Mouse (Mus musculus): Measurements from ENCODE around the gene Gm45711. TPM values are rescaled to one million over a fixed set of nuclear protein-coding genes. Genes with fewer than 3 reads are reported as not detected.

Gene Gm45711
- total and polyA plus RNA-seq, 3 experiments, result not detected

GRCm38 (mm10) chr8:104340233-104341105 lies 30.6 kb upstream of the Gm45711 start:
- no peak for DNase-seq (ENCODE audit: low spot score)
- Histone ChIP-seq H3K4me1 (ENCODE audit: insufficient read depth, low read depth, low read length) (peaks cover 11% of the 10 kb centered on the region), H3K9me3 (replicated peaks) (no peaks in the 10 kb centered on the region), H3K36me3 (replicated peaks) (no peaks in the 10 kb centered on the region), H3K4me3 (ENCODE audit: low read depth, low read length) (peak overlapping the region; percentile 52), H3K27me3 (ENCODE audit: insufficient read depth, low read length) (peaks cover 21% of the 10 kb centered on the region)
- no peak for TF ChIP-seq TAL1 (conservative IDR thresholded peaks at IDR 0.05; ENCODE audit: low read depth, low read length)
- ATAC-seq (ENCODE audit: extremely low read depth, insufficient number of reproducible peaks, low FRiP score, poor library complexity, severe bottlenecking), result no peak

GRCm38 (mm10) chr8:104339983-104340232 lies 30.0 kb upstream of the Gm45711 start:
- TF ChIP-seq CTCF (IDR thresholded peaks at IDR 0.05; ENCODE audit: low read depth, low read length) (no peak), POLR2AphosphoS5 (IDR thresholded peaks at IDR 0.05; ENCODE audit: insufficient replicate concordance, low read depth, low read length) (no peak), TAL1 (conservative IDR thresholded peaks at IDR 0.05; ENCODE audit: low read depth, low read length) (no peak), GATA1 (IDR thresholded peaks at IDR 0.05; ENCODE audit: borderline replicate concordance, low read length) (no peak), GATA2 (IDR thresholded peaks at IDR 0.05; ENCODE audit: borderline replicate concordance, low read depth, low read length) (no peak)
- ATAC-seq (ENCODE audit: extremely low read depth, insufficient number of reproducible peaks, low FRiP score, poor library complexity, severe bottlenecking) (no peak), DNase-seq (ENCODE audit: low spot score) (no peak)
- Histone ChIP-seq H3K36me3 (replicated peaks) (no peaks in the 10 kb centered on the region), H3K4me3 (ENCODE audit: low read depth, low read length) (peak overlapping the region; percentile 52; the same call in 1 of the 2 replicates), H3K4me1 (ENCODE audit: insufficient read depth, low read depth, low read length) (peaks cover 11% of the 10 kb centered on the region), H3K27me3 (ENCODE audit: insufficient read depth, low read length) (peaks cover 21% of the 10 kb centered on the region), H3K9me3 (replicated peaks) (no peaks in the 10 kb centered on the region)

GRCm38 (mm10) chr8:104339229-104339982 lies 29.5 kb upstream of the Gm45711 start, which contains the start of gene Cmtm3:
Cmtm3 (plus strand) TSS chr8:104339410.
- ATAC-seq (ENCODE audit: extremely low read depth, insufficient number of reproducible peaks, low FRiP score, poor library complexity, severe bottlenecking) (no peak), DNase-seq (ENCODE audit: low spot score) (no peak)
- peaks cover 11% of the 10 kb centered on the region for H3K4me1 ChIP-seq (ENCODE audit: insufficient read depth, low read depth, low read length)
- H3K4me3 ChIP-seq (ENCODE audit: low read depth, low read length), result peak within 1 kb of the TSS; percentile 52
- TF ChIP-seq GATA2 (IDR thresholded peaks at IDR 0.05; ENCODE audit: borderline replicate concordance, low read depth, low read length) (no peak), GATA1 (IDR thresholded peaks at IDR 0.05; ENCODE audit: borderline replicate concordance, low read length) (no peak), POLR2AphosphoS5 (IDR thresholded peaks at IDR 0.05; ENCODE audit: insufficient replicate concordance, low read depth, low read length) (no peak), TAL1 (conservative IDR thresholded peaks at IDR 0.05; ENCODE audit: low read depth, low read length) (no peak), CTCF (IDR thresholded peaks at IDR 0.05; ENCODE audit: low read depth, low read length) (no peak)
- peaks cover 18% of the 10 kb centered on the region for H3K27me3 ChIP-seq (ENCODE audit: insufficient read depth, low read length)
- no peaks in the 10 kb centered on the region for H3K9me3 ChIP-seq (replicated peaks)
- H3K36me3 ChIP-seq (replicated peaks), result no peaks in the 10 kb centered on the region

GRCm38 (mm10) chr8:104337890-104338289 lies 28.0 kb upstream of the Gm45711 start:
- no peak for ATAC-seq (ENCODE audit: extremely low read depth, insufficient number of reproducible peaks, low FRiP score, poor library complexity, severe bottlenecking)
- H3K36me3 ChIP-seq (replicated peaks), result no peaks in the 10 kb centered on the region
- DNase-seq (ENCODE audit: low spot score), result no peak
- no peak for TF ChIP-seq TAL1 (conservative IDR thresholded peaks at IDR 0.05; ENCODE audit: low read depth, low read length)
- TF ChIP-seq GATA2 (IDR thresholded peaks at IDR 0.05; ENCODE audit: borderline replicate concordance, low read depth, low read length), result no peak
- TF ChIP-seq GATA1 (IDR thresholded peaks at IDR 0.05; ENCODE audit: borderline replicate concordance, low read length), result no peak
- TF ChIP-seq POLR2AphosphoS5 (IDR thresholded peaks at IDR 0.05; ENCODE audit: insufficient replicate concordance, low read depth, low read length), result no peak
- no peak for TF ChIP-seq CTCF (IDR thresholded peaks at IDR 0.05; ENCODE audit: low read depth, low read length)
- H3K9me3 ChIP-seq (replicated peaks), result no peaks in the 10 kb centered on the region
- H3K27me3 ChIP-seq (ENCODE audit: insufficient read depth, low read length), result peaks cover 16% of the 10 kb centered on the region
- no peak overlapping the region for H3K4me3 ChIP-seq (ENCODE audit: low read depth, low read length)
- H3K4me1 ChIP-seq (ENCODE audit: insufficient read depth, low read depth, low read length), result peaks cover 11% of the 10 kb centered on the region

GRCm38 (mm10) chr8:104336806-104337205 lies 26.9 kb upstream of the Gm45711 start:
- Histone ChIP-seq H3K4me3 (ENCODE audit: low read depth, low read length) (no peak overlapping the region), H3K27me3 (ENCODE audit: insufficient read depth, low read length) (peaks cover 16% of the 10 kb centered on the region; the same call in 1 of the 2 replicates), H3K9me3 (replicated peaks) (no peaks in the 10 kb centered on the region), H3K4me1 (ENCODE audit: insufficient read depth, low read depth, low read length) (peaks cover 11% of the 10 kb centered on the region), H3K36me3 (replicated peaks) (no peaks in the 10 kb centered on the region)
- no peak for TF ChIP-seq POLR2AphosphoS5 (IDR thresholded peaks at IDR 0.05; ENCODE audit: insufficient replicate concordance, low read depth, low read length)
- no peak for TF ChIP-seq TAL1 (conservative IDR thresholded peaks at IDR 0.05; ENCODE audit: low read depth, low read length)
- no peak for TF ChIP-seq GATA2 (IDR thresholded peaks at IDR 0.05; ENCODE audit: borderline replicate concordance, low read depth, low read length)
- no peak for TF ChIP-seq GATA1 (IDR thresholded peaks at IDR 0.05; ENCODE audit: borderline replicate concordance, low read length)
- no peak for TF ChIP-seq CTCF (IDR thresholded peaks at IDR 0.05; ENCODE audit: low read depth, low read length)
- no peak for DNase-seq (ENCODE audit: low spot score)
- no peak for ATAC-seq (ENCODE audit: extremely low read depth, insufficient number of reproducible peaks, low FRiP score, poor library complexity, severe bottlenecking)

- Histone ChIP-seq H3K4me1 (ENCODE audit: insufficient read depth, low read depth, low read length) (no peaks in the 10 kb centered on the region), H3K36me3 (replicated peaks) (no peaks in the 10 kb centered on the region), H3K9me3 (replicated peaks) (no peaks in the 10 kb centered on the region), H3K27me3 (ENCODE audit: insufficient read depth, low read length) (no peaks in the 10 kb centered on the region; the same call in 1 of the 2 replicates), H3K4me3 (ENCODE audit: low read depth, low read length) (no peak overlapping the region)
- ATAC-seq (ENCODE audit: extremely low read depth, insufficient number of reproducible peaks, low FRiP score, poor library complexity, severe bottlenecking) (no peak), DNase-seq (ENCODE audit: low spot score) (no peak)
- no peak for TF ChIP-seq GATA1 (IDR thresholded peaks at IDR 0.05; ENCODE audit: borderline replicate concordance, low read length)
- TF ChIP-seq GATA2 (IDR thresholded peaks at IDR 0.05; ENCODE audit: borderline replicate concordance, low read depth, low read length), result no peak
- no peak for TF ChIP-seq POLR2AphosphoS5 (IDR thresholded peaks at IDR 0.05; ENCODE audit: insufficient replicate concordance, low read depth, low read length)
- no peak for TF ChIP-seq TAL1 (conservative IDR thresholded peaks at IDR 0.05; ENCODE audit: low read depth, low read length)
- no peak for TF ChIP-seq CTCF (IDR thresholded peaks at IDR 0.05; ENCODE audit: low read depth, low read length)
Measured at GRCm38 (mm10) chr8:104334196-104334595, 24.3 kb upstream of the Gm45711 start.
